Mouse (Mus musculus) neural tube, embryonic 14.5 days (tissue): ENCODE results near the gene Mak. TPM values are rescaled to one million over a fixed set of nuclear protein-coding genes. Genes with fewer than 3 reads are reported as not detected.
"Not testable (repeated sequence)": the region's sequence is repeated elsewhere in the genome, so short reads cannot be mapped to it uniquely, and the experiment has no call there.

ENCODE experiments used
- ATAC-seq: fragments of 200-750 bp; cut with Nextera tagmentation; 2 replicates; pipeline ENCODE4 v1.8.0; 2017; ENCODE audit warnings: low read depth, mild to moderate bottlenecking, moderate TSS enrichment, moderate library complexity
- H3K27ac ChIP-seq: fragments of 300-500 bp; sonication (generic); 2 replicates; pipeline ENCODE4 v1.5.1; 2014; ENCODE audit warnings: low read depth, mild to moderate bottlenecking, control low read depth, low read length, moderate library complexity, mixed read lengths
- H3K27me3 ChIP-seq: fragments of 300-500 bp; sonication (generic); 2 replicates; pipeline ENCODE4 v1.6.1; 2014; ENCODE audit warnings: low read length; ENCODE audit not compliant: control insufficient read depth, insufficient read depth
- H3K36me3 ChIP-seq: fragments of 300-500 bp; sonication (generic); 2 replicates; pipeline ENCODE4 v1.6.1; 2014; ENCODE audit warnings: low read length, mixed read lengths; ENCODE audit not compliant: control insufficient read depth, insufficient read depth
- H3K4me1 ChIP-seq: fragments of 300-500 bp; sonication (generic); 2 replicates; pipeline ENCODE4 v1.6.1; 2014; ENCODE audit warnings: low read length; ENCODE audit not compliant: control insufficient read depth, insufficient read depth
- H3K4me2 ChIP-seq: fragments of 300-500 bp; sonication (generic); 2 replicates; pipeline ENCODE4 v1.6.1; 2014; ENCODE audit warnings: mild to moderate bottlenecking, low read depth, low read length, control low read depth
- H3K4me3 ChIP-seq: fragments of 300-500 bp; sonication (generic); 2 replicates; pipeline ENCODE4 v1.5.1; 2014; ENCODE audit warnings: low read depth, low read length, control low read depth, mixed read lengths
- H3K9ac ChIP-seq: fragments of 300-500 bp; sonication (generic); replicated peaks from 2 replicates; pipeline ENCODE4 v1.6.1; 2014; ENCODE audit warnings: low read depth, mild to moderate bottlenecking, control low read depth, low read length, mixed read lengths
- H3K9me3 ChIP-seq: fragments of 300-500 bp; sonication (generic); 2 replicates; pipeline ENCODE4 v1.6.1; 2016; ENCODE audit warnings: low read length; ENCODE audit not compliant: control insufficient read depth
- WGBS: fragments of 180-500 bp; shearing (Covaris S2); extraction: QIAGEN DNeasy Blood & Tissue Kit; methylation state at CpG from one replicate; pipeline ENCODE4 v1.1.7; 2014; 5-methylcytosine and 5-hydroxymethylcytosine counted together
- polyA plus RNA-seq: library from polyadenylated mRNA; unstranded; fragments of >200 nt; fragmentation: Nextera tagmentation; extraction: Ambion mirVana; gene quantifications from 2 replicates; pipeline ENCODE4 v1.2.1, GENCODE M21; 2014

The Mak gene
- polyA plus RNA-seq, 1 experiment from 2014 or later, result 0.83 TPM

DNA sequence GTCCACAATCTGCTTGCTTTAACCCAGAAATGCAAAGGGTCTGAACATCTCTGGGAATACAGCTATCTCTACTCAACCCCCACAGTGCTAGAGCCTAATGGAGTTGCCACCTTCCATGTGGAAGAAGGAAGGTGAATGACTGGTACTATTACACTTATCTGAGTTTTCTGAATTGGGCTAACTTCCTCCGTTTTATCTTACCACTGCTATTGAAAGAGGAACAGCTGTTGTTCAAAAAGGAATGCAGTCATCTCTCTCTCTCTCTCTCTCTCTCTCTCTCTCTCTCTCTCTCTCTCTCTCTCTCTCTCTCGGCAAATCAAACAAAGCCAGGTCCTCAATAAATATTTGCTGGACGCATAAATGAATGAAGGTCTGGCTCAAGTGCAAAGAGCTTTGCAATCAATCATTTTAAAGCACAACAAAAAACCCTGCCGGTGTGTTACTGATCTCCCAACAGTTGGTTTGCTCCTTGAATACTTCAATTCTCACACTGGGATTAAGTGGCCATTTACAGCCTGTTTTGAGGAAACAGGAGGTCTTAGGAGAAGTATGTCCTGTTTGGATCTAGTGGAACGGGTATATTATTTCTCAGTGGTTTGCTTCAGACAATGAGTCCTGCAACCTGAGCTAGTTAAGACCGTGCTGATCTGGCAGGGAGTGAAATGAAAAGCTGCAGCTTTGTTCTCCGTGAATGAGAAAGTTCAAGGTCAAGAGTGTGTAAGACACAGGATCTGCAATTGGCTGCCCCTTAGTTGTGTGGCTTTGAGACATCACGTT lies 84.8 kb downstream of the Mak start:
- 14% methylated on average over 8 of the region's 8 CpGs for WGBS
- no peak overlapping the region for H3K4me3 ChIP-seq
- H3K36me3 ChIP-seq, result no peaks in the 10 kb centered on the region
- H3K4me2 ChIP-seq, result no peak overlapping the region; the same call in 1 of the 2 replicates
- H3K9ac ChIP-seq, result no peak overlapping the region
- H3K4me1 ChIP-seq, result no peaks in the 10 kb centered on the region
- ATAC-seq, result no peak
- H3K27me3 ChIP-seq, result no peaks in the 10 kb centered on the region
- H3K27ac ChIP-seq, result no peak overlapping the region
- no peaks in the 10 kb centered on the region for H3K9me3 ChIP-seq

DNA sequence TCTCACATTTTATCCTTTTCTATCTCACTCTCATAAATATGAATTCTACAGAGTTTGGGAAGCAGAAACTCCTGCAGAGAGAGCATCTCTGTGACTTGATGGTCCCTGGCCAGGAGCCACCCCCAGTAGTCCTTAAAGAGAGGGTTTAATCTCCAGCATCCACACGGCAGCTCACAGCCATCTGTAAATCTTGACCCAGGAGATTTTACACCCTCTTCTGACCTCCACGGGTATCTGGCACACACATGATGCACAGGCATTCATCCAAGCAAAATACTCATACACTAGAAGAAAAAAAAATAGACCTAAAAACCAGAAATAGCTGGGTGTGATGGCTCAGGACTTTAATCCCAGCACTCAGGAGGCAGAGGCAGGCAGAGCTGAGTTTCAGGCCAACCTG lies 91.1 kb downstream of the Mak start:
- Histone ChIP-seq H3K27me3 (no peaks in the 10 kb centered on the region), H3K9ac (no peak overlapping the region), H3K4me3 (no peak overlapping the region), H3K36me3 (no peaks in the 10 kb centered on the region), H3K27ac (no peak overlapping the region), H3K9me3 (no peaks in the 10 kb centered on the region), H3K4me1 (no peaks in the 10 kb centered on the region), H3K4me2 (no peak overlapping the region)
- WGBS, result 76% methylated on average over 2 of the region's 2 CpGs
- ATAC-seq, result no peak

DNA sequence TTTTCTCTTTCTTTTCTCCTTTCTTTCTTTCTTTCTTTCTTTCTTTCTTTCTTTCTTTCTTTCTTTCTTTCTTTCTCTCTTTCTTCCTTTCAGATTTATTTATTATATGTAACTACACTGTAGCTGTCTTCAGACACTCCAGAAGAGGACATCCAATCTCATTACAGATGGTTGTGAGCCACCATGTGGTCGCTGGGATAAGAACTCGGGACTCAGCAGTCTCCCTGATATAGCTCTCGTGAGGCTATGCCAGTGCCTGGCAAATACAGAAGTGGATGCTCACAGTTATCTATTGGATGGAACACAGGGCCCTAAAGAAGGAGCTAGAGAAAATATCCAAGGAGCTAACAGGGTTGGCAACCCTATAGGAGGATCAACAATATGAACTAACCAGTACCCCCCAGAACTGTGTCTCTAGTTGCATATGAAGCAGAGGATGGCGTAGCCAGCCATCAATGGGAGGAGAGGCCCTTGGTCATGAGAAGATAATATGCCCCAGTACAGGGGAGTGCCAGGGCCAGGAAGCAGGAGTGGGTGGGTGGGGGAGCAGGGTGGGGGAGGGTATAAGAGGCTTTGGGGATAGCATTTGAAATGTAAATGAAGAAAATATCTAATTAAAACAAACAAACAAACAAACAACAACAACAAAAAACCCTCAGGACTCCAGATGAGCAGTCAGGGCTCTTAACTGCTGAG lies 91.8 kb downstream of the Mak start:
- not testable (repeated sequence) for H3K4me1 ChIP-seq, H3K36me3 ChIP-seq, H3K4me2 ChIP-seq, H3K4me3 ChIP-seq, H3K9ac ChIP-seq, H3K27me3 ChIP-seq, ATAC-seq, H3K27ac ChIP-seq, H3K9me3 ChIP-seq
- WGBS, result 67% methylated on average over 4 of the region's 4 CpGs

DNA sequence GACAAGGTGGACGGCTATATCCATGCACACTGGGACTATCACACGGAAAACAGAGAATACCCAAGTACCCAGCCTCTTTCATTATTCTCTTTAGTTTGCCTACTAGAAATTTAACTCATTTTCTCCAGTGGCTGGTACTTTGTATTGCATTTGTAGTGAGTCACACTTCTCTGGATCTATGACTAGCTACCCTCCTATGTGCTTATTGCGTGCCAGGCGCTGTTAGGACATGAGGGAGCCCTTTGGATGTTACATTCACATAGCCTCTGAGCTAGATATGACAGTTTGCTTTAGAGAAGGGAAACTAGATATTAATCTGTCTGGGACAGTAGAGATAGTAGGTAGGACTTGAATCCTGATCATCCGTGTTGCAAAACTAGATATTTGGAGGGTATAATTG lies 93.4 kb downstream of the Mak start:
- Histone ChIP-seq H3K27ac (no peak overlapping the region), H3K9me3 (no peaks in the 10 kb centered on the region), H3K4me2 (no peak overlapping the region), H3K4me1 (no peaks in the 10 kb centered on the region), H3K27me3 (no peaks in the 10 kb centered on the region), H3K4me3 (no peak overlapping the region), H3K9ac (no peak overlapping the region), H3K36me3 (no peaks in the 10 kb centered on the region)
- WGBS, result 95% methylated on average over 5 of the region's 5 CpGs
- no peak for ATAC-seq

DNA sequence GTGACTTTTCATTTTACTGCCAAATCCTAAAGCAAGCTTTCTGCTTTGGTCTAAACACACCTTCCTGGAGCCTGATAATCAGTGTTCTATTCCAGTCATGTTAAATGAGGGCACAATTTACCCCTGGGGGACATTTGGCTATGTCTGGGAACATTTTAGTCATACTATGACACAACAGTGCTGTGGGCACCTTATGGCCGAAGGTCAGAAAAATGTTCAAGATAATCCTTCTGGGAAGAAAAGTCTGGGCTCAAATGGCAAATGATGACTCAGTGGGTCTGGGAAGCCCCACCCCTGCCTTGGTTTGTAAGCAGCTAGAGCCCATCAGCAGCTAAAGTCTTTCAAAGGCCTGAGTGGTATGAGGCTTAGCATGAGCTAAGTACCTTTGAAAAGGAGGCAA lies 96.7 kb downstream of the Mak start:
- Histone ChIP-seq H3K4me1 (no peaks in the 10 kb centered on the region), H3K9ac (no peak overlapping the region), H3K4me2 (no peak overlapping the region), H3K9me3 (no peaks in the 10 kb centered on the region), H3K27ac (no peak overlapping the region), H3K4me3 (no peak overlapping the region), H3K27me3 (no peaks in the 10 kb centered on the region), H3K36me3 (no peaks in the 10 kb centered on the region)
- no peak for ATAC-seq
- 96% methylated on average over 1 of the region's 1 CpGs for WGBS

DNA sequence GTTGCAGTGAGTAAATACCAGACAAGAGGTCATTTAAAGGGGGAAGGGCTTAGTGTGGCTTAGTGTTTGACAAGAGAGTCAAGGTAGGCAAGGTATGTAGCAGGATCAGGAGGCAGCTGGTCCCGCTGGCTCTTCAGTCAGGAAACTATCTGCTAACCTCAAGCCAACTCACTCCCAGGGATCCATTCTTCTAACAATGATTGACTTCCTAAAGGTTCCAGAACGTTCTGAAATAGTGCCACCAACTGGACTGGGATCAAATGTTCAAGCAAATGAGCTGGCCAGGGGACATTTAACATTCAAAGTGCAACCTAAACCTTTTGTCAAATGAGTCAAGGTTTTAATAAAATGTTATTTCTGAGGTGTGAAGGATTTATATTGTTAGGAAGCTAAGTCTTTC lies 100.2 kb downstream of the Mak start:
- no peaks in the 10 kb centered on the region for H3K4me1 ChIP-seq
- no peaks in the 10 kb centered on the region for H3K9me3 ChIP-seq
- H3K4me2 ChIP-seq, result no peak overlapping the region
- 68% methylated on average over 2 of the region's 2 CpGs for WGBS
- H3K36me3 ChIP-seq, result no peaks in the 10 kb centered on the region
- H3K27ac ChIP-seq, result no peak overlapping the region
- H3K4me3 ChIP-seq, result no peak overlapping the region
- H3K27me3 ChIP-seq, result no peaks in the 10 kb centered on the region
- no peak for ATAC-seq
- H3K9ac ChIP-seq, result no peak overlapping the region

DNA sequence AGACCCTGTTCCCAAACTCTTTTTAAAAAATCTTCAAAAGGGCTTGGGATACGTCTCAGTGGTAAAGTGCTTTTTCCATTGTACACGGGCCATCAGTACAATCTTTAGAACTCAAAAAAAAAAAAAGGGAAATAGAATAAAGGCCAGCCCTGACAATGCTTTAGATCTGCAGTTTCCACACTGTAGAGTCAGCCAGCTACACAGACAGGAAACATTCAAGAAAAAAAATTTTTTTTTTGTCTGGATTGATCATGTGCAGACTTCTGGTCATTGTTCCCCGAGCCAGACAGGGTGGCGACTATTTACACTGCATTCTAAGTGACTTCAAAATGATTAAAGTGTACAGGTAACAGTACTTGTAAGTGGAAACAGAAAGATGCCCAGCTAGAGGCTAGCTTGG lies 100.9 kb downstream of the Mak start:
- H3K36me3 ChIP-seq, result no peaks in the 10 kb centered on the region
- no peak for ATAC-seq
- no peaks in the 10 kb centered on the region for H3K4me1 ChIP-seq
- 82% methylated on average over 4 of the region's 4 CpGs for WGBS
- H3K27ac ChIP-seq, result no peak overlapping the region
- no peak overlapping the region for H3K4me3 ChIP-seq
- no peaks in the 10 kb centered on the region for H3K9me3 ChIP-seq
- H3K27me3 ChIP-seq, result no peaks in the 10 kb centered on the region
- H3K9ac ChIP-seq, result no peak overlapping the region
- no peak overlapping the region for H3K4me2 ChIP-seq

DNA sequence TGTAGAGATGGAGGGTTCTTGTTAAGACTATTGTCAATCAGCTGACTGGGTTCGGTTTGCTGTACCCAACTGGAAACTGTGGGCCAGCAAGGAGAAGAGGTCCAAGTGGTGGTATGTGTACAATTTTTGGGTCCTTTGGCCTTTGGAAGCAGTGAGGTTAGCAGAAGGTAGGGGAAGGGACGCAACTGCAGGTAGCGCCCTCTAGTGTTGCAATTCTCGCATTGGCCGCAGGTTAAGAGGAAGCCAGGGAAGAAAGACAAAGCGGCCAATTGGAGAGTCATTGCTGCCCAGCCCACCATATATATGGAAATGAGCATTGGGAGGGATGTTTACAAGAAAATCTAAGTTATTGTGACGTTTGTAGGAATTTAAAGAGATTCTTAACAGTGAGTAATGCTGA lies 101.9 kb downstream of the Mak start:
- 11% methylated on average over 7 of the region's 7 CpGs for WGBS
- H3K9me3 ChIP-seq, result no peaks in the 10 kb centered on the region
- no peak overlapping the region for H3K4me3 ChIP-seq

More for the DNA sequence above, 101.9 kb downstream of the Mak start:
- Histone ChIP-seq H3K4me1 (no peaks in the 10 kb centered on the region), H3K27me3 (no peaks in the 10 kb centered on the region), H3K27ac (no peak overlapping the region), H3K36me3 (no peaks in the 10 kb centered on the region), H3K4me2 (no peak overlapping the region), H3K9ac (no peak overlapping the region)
- no peak for ATAC-seq
